Mouse (Mus musculus): ENCODE measurements around the gene Tmem183a. TPM values are rescaled to one million over a fixed set of nuclear protein-coding genes. Genes with fewer than 3 reads are reported as not detected.

Tmem183a gene
- total and polyA plus RNA-seq, 3 experiments: 54.2 to 131 (median 82.7) TPM

- Histone ChIP-seq H3K4me3 (ENCODE audit: control insufficient read depth in 1 of 2, insufficient read depth in 1 of 2, low read depth in 2 of 2, low read length in 2 of 2) (no peak overlapping the region), H3K9me3 (replicated peaks; ENCODE audit: insufficient read depth, low read length) (no peaks in the 10 kb centered on the region), H3K4me1 (ENCODE audit: control insufficient read depth in 1 of 2, insufficient read depth in 2 of 2, low read length in 2 of 2) (no peaks in the 10 kb centered on the region), H3K36me3 (ENCODE audit: control insufficient read depth in 1 of 2, insufficient read depth in 2 of 2, low read length in 2 of 2) (no peaks in the 10 kb centered on the region), H3K27me3 (ENCODE audit: control insufficient read depth in 1 of 2, insufficient read depth in 2 of 2, low read length in 2 of 2) (peaks cover 0 to 2% of the 10 kb centered on the region in 2 experiments; a peak in 2 of 4 replicates), H3K27ac (ENCODE audit: control insufficient read depth, low read depth, low read length) (no peak overlapping the region), H3K79me2 (ENCODE audit: control insufficient read depth, insufficient read depth, low read length, poor library complexity) (no peaks in the 10 kb centered on the region), H3K9ac (ENCODE audit: control insufficient read depth, low read depth, low read length, poor library complexity, severe bottlenecking) (no peak overlapping the region)
- no peak for DNase-seq (ENCODE audit: low read depth, low spot score)
- no peak for TF ChIP-seq E2F4 (IDR thresholded peaks at IDR 0.05; ENCODE audit: borderline replicate concordance, low read depth, low read length)
- TF ChIP-seq GABPA (IDR thresholded peaks at IDR 0.05; ENCODE audit: low read depth, low read length): no peak
- no peak for TF ChIP-seq POLR2AphosphoS5 (IDR thresholded peaks at IDR 0.05; ENCODE audit: borderline replicate concordance, low read depth, low read length)
- TF ChIP-seq GATA1 (IDR thresholded peaks at IDR 0.05; ENCODE audit: low read depth, low read length): no peak
- no peak for TF ChIP-seq RCOR1 (IDR thresholded peaks at IDR 0.05; ENCODE audit: low read depth, low read length)
- TF ChIP-seq MAX (IDR thresholded peaks at IDR 0.05; ENCODE audit: low read length): no peak
- no peak for TF ChIP-seq ETS1 (IDR thresholded peaks at IDR 0.05; ENCODE audit: low read depth, low read length)
- TF ChIP-seq MYC (IDR thresholded peaks at IDR 0.05; ENCODE audit: low read depth, low read length): no peak
- TF ChIP-seq EP300 (IDR thresholded peaks at IDR 0.05; ENCODE audit: low read depth in 1 of 2, low read length in 2 of 2): no peak
- TF ChIP-seq MYB (IDR thresholded peaks at IDR 0.05; ENCODE audit: low read depth, low read length): no peak
- TF ChIP-seq POLR2AphosphoS2 (IDR thresholded peaks at IDR 0.05; ENCODE audit: low read length): no peak
Measured at GRCm38 (mm10) chr1:134333371-134334110, 28.2 kb downstream of the Tmem183a start.

- Histone ChIP-seq H3K79me2 (ENCODE audit: control insufficient read depth, insufficient read depth, low read length, poor library complexity) (no peaks in the 10 kb centered on the region), H3K4me3 (ENCODE audit: control insufficient read depth in 1 of 2, insufficient read depth in 1 of 2, low read depth in 2 of 2, low read length in 2 of 2) (no peak within 1 kb of the TSS), H3K9ac (ENCODE audit: control insufficient read depth, low read depth, low read length, poor library complexity, severe bottlenecking) (no peak within 1 kb of the TSS), H3K27ac (ENCODE audit: control insufficient read depth, low read depth, low read length) (no peak within 1 kb of the TSS), H3K27me3 (ENCODE audit: control insufficient read depth in 1 of 2, insufficient read depth in 2 of 2, low read length in 2 of 2) (peaks cover 0 to 2% of the 10 kb centered on the region in 2 experiments; a peak in 2 of 4 replicates), H3K36me3 (ENCODE audit: control insufficient read depth in 1 of 2, insufficient read depth in 2 of 2, low read length in 2 of 2) (no peaks in the 10 kb centered on the region), H3K4me1 (ENCODE audit: control insufficient read depth in 1 of 2, insufficient read depth in 2 of 2, low read length in 2 of 2) (no peaks in the 10 kb centered on the region), H3K9me3 (replicated peaks; ENCODE audit: insufficient read depth, low read length) (no peaks in the 10 kb centered on the region)
- peak; percentile 45 for DNase-seq (ENCODE audit: low read depth, low spot score)
- TF ChIP-seq ZNF384 (IDR thresholded peaks at IDR 0.05; ENCODE audit: low read depth, low read length) (no peak), ZC3H11A (IDR thresholded peaks at IDR 0.05; ENCODE audit: low read depth, low read length) (no peak), E2F4 (IDR thresholded peaks at IDR 0.05; ENCODE audit: borderline replicate concordance, low read depth, low read length) (no peak), MAX (IDR thresholded peaks at IDR 0.05; ENCODE audit: low read length) (no peak), TAL1 (IDR thresholded peaks at IDR 0.05; ENCODE audit: low read length) (no peak), MYB (IDR thresholded peaks at IDR 0.05; ENCODE audit: low read depth, low read length) (no peak), MEF2A (IDR thresholded peaks at IDR 0.05; ENCODE audit: extremely low read depth, insufficient replicate concordance, low read depth, low read length, poor library complexity, severe bottlenecking) (no peak)
Measured at GRCm38 (mm10) chr1:134332770-134333271, 29.0 kb downstream of the Tmem183a start, which contains the start of gene Ppfia4. TSS of gene Ppfia4 (minus strand) at chr1:134332928.

Data from MEL (cell line).